8 mouse cellular contexts compared by ENCODE assay signal in the genomic region with DNA sequence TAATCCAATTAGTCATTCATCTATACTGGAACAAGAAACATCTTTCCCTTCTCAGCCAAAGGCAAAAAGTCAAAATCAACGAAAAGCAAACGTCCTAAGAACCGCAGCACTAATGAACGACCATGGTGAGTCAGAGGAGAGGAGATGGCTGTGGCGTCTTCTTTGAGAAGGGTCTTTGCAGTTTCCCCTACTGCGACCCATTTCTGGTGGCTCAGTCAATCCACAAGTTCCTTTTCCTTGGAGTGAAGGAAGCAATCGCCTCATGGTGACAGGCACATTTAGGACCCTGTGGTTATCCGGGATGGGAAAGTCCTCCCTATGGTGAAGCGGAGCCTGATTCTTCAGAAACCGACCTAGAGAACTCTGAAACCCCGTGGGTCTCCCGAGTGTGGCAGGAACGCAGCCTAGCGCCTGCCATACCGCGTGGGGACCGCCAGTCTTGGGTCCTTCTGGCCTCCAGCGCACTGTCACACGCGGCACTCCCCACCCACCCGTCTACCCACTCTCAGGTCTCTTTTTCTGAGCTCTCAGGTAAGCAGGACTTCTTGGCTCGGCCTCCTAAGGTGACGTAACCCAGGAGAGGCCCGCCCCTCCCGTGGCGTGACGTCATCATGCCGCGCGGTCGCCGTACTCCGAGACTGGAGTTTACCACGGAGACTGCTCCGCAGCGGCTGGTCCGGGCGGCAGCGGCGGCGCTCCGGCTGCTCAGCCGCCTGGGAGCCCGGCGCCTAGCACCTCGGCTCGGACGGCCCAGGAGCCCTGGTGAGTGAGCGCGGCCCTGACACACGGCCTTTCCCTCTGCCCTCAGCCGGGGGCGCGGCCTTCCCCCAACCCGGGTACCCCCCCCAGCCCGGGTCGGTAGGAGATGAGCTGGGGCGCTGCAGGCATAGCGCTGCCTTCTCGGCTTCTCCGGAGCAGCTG. TPM values are rescaled to one million over a fixed set of nuclear protein-coding genes. Genes with fewer than 3 reads are reported as not detected.
DNase-seq lines count a peak whose midpoint lies in the region; ATAC-seq lines count a peak whose summit lies in the region.

A gene (plus strand): TSS at position 628 of the 921 bp plus-strand sequence.

- peak within 1 kb of the TSS; percentile 99 for H3K4me3 ChIP-seq in heart, embryonic 13.5 days
- peak within 1 kb of the TSS; percentile 97 for H3K4me3 ChIP-seq in liver, embryonic 12.5 days
- peak within 1 kb of the TSS; percentile 100 for H3K4me3 ChIP-seq in stomach, embryonic 15.5 days (replicated peaks)

- DNase-seq in CD4-positive helper T cell, adult 2 months (ENCODE audit: low read depth, low spot score) = peak; percentile 97
- peak; percentile 77 for DNase-seq in brain, embryonic 18.5 days (ENCODE audit: low read depth, low spot score)
- peak; percentile 97 for DNase-seq in kidney, postnatal 10 days
- DNase-seq in natural killer cell, adult 2 months (ENCODE audit: low spot score in 2 of 2) = peak; percentile 93 to 95

- H3K4me2 ChIP-seq in heart, embryonic 13.5 days = peak within 1 kb of the TSS; percentile 91
- peak within 1 kb of the TSS; percentile 84 for H3K4me2 ChIP-seq in liver, embryonic 12.5 days
- peak within 1 kb of the TSS; percentile 89 for H3K4me2 ChIP-seq in stomach, embryonic 15.5 days

- H3K9ac ChIP-seq in heart, embryonic 13.5 days = peak within 1 kb of the TSS; percentile 96
- peak within 1 kb of the TSS; percentile 97 for H3K9ac ChIP-seq in liver, embryonic 12.5 days
- H3K9ac ChIP-seq in stomach, embryonic 15.5 days = peak within 1 kb of the TSS; percentile 99

- no peaks in the 10 kb centered on the region for H3K9me3 ChIP-seq in heart, embryonic 13.5 days
- no peaks in the 10 kb centered on the region for H3K9me3 ChIP-seq in liver, embryonic 12.5 days (replicated peaks)
- no peaks in the 10 kb centered on the region for H3K9me3 ChIP-seq in stomach, embryonic 15.5 days

- peak within 1 kb of the TSS; percentile 83 for H3K27ac ChIP-seq in heart, embryonic 13.5 days (replicated peaks)
- peak within 1 kb of the TSS; percentile 93 for H3K27ac ChIP-seq in liver, embryonic 12.5 days
- H3K27ac ChIP-seq in stomach, embryonic 15.5 days = peak within 1 kb of the TSS; percentile 81

- H3K4me1 ChIP-seq in heart, embryonic 13.5 days = peaks cover 15% of the 10 kb centered on the region
- peaks cover 48% of the 10 kb centered on the region for H3K4me1 ChIP-seq in liver, embryonic 12.5 days
- peaks cover 4% of the 10 kb centered on the region; the same call in 1 of the 2 replicates for H3K4me1 ChIP-seq in stomach, embryonic 15.5 days

- H3K36me3 ChIP-seq in heart, embryonic 13.5 days = peaks cover 21% of the 10 kb centered on the region
- peaks cover 22% of the 10 kb centered on the region for H3K36me3 ChIP-seq in liver, embryonic 12.5 days
- H3K36me3 ChIP-seq in stomach, embryonic 15.5 days = 0 out of 2 replicates have a peak, but pooled peaks cover 9% of the 10 kb centered on the region

- under 1% methylated on average over 61 of the region's 61 CpGs for WGBS in heart, embryonic 13.5 days
- 1% methylated on average over 61 of the region's 61 CpGs for WGBS in liver, embryonic 12.5 days (ENCODE audit: insufficient replicate concordance)
- under 1% methylated on average over 61 of the region's 61 CpGs for WGBS in stomach, embryonic 15.5 days

- peak; percentile 87 for ATAC-seq in erythroid progenitor cell, adult 5-6 weeks (replicated peaks; ENCODE audit: low FRiP score, poor library complexity, severe bottlenecking)
- peak; percentile 96 for ATAC-seq in heart, embryonic 13.5 days (ENCODE audit: extremely low read depth, insufficient number of reproducible peaks, low FRiP score, low TSS enrichment)
- peak; percentile 93 for ATAC-seq in liver, embryonic 12.5 days
- peak; percentile 97 for ATAC-seq in stomach, embryonic 15.5 days (ENCODE audit: insufficient read depth, low FRiP score, low read depth)

- peaks cover 6% of the 10 kb centered on the region for H3K27me3 ChIP-seq in heart, embryonic 13.5 days (replicated peaks)
- H3K27me3 ChIP-seq in liver, embryonic 12.5 days (replicated peaks) = 0 out of 2 replicates have a peak, but pooled peaks cover 5% of the 10 kb centered on the region
- no peaks in the 10 kb centered on the region for H3K27me3 ChIP-seq in stomach, embryonic 15.5 days (replicated peaks)

RNA-seq across cellular contexts. Expression of the gene that starts here (rescaled TPM):
- 134 TPM in 2 replicates for total RNA-seq in erythroid progenitor cell, adult 5-6 weeks (2015; ENCODE audit: low replicate concordance)
- 126 and 208 TPM in 2 replicates for total RNA-seq in erythroid progenitor cell, adult 5-6 weeks (2017; ENCODE audit: low replicate concordance)
- polyA plus RNA-seq in heart, embryonic 13.5 days (2015; fragmentation: Nextera tagmentation; extraction: Ambion mirVana) = 15.9 and 19.9 TPM in 2 replicates
- polyA plus RNA-seq in liver, embryonic 12.5 days (2016; fragmentation: Nextera tagmentation; extraction: Ambion mirVana) = 40.2 and 41.7 TPM in 2 replicates
- 24.0 and 24.2 TPM in 2 replicates for polyA plus RNA-seq in stomach, embryonic 15.5 days (2015; fragmentation: Nextera tagmentation; extraction: Ambion mirVana)

Comparison
In these comparisons a context has a peak if more than half of its experiments do, and no peak if none do; other contexts are left out.
1. Peak in every context shown above with its lines: DNase-seq, ATAC-seq, H3K4me3 ChIP-seq and H3K27ac ChIP-seq.